Mouse (Mus musculus): Measurements from ENCODE around the gene Mag. TPM values are rescaled to one million over a fixed set of nuclear protein-coding genes. Genes with fewer than 3 reads are reported as not detected.

The Mag gene
- 0.15 TPM in 1 of 2 replicates, not detected in the other for polyA plus RNA-seq (2014; fragmentation: Nextera tagmentation; extraction: Ambion mirVana)

DNA sequence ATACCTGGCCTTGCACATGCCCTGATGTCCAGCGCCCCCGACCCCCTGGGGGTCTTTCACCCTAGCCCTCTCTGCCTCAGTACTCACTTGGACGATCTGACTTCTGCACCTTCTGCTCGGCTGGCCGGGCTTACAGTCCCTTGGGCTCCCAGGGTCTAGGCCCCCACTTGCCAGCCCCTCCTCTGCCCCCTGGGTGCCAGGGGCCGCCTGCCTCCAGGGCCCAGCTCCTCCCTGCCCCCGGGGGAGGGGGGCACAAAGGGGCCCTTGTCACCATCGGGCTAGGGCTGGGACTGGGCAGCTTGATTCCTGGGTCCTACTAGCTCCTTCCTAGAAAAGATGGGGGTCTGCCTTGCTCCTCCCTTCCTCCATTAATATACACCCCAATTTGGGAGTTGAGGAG is at the start of gene Mag:
Gene Mag (minus strand): TSS at position 142 of the 400 bp plus-strand sequence.
- no peak within 1 kb of the TSS for H3K9ac ChIP-seq (ENCODE audit: low read length)
- peaks cover 0 to 7% of the 10 kb centered on the region in 2 experiments; a peak in 2 of 4 replicates for H3K4me1 ChIP-seq (ENCODE audit: control insufficient read depth in 2 of 2, insufficient read depth in 2 of 2, low read length in 2 of 2)
- WGBS: 62% methylated on average over 8 of the region's 8 CpGs
- H3K4me2 ChIP-seq (ENCODE audit: low read length): no peak within 1 kb of the TSS
- no peak for ATAC-seq (ENCODE audit: insufficient number of reproducible peaks, insufficient read depth, low FRiP score, low read depth)
- no peaks in the 10 kb centered on the region for H3K27me3 ChIP-seq (ENCODE audit: control insufficient read depth, insufficient read depth, low read length)
- H3K4me3 ChIP-seq (ENCODE audit: control insufficient read depth in 1 of 2, insufficient read depth in 1 of 2, low read depth in 1 of 2, low read length in 2 of 2): no peak within 1 kb of the TSS
- H3K27ac ChIP-seq (replicated peaks in 1 of 2; ENCODE audit: control insufficient read depth in 1 of 2, insufficient read depth in 1 of 2, low read depth in 2 of 2, low read length in 2 of 2): no peak within 1 kb of the TSS
- H3K9me3 ChIP-seq (ENCODE audit: control insufficient read depth, low read length): no peaks in the 10 kb centered on the region
- no peaks in the 10 kb centered on the region for H3K36me3 ChIP-seq (ENCODE audit: control insufficient read depth, insufficient read depth, low read length)

DNA sequence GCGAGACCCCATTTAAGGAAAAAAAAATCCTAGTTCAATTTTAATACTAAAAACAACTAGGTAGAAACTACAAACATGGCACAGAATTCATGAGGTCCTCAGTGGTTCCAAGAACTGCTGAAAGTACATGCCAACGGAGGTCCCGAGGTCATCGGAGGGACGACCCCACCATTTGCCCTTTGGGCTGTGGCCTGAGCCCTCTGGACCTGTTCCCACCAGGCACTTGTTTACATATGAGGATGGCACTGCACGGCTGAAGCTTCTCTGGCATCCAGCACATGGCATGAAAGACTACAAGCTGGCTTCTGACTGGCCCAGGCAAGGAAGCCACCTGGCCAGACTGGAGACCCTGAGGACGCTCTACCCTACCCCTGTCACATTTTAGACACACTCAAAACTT is 49.7 kb upstream of the Mag start:
- 86% methylated on average over 7 of the region's 7 CpGs for WGBS
- H3K4me1 ChIP-seq (ENCODE audit: control insufficient read depth in 2 of 2, insufficient read depth in 2 of 2, low read length in 2 of 2): peaks cover 0 to 4% of the 10 kb centered on the region in 2 experiments; a peak in 1 of 4 replicates
- H3K36me3 ChIP-seq (ENCODE audit: control insufficient read depth, insufficient read depth, low read length): peaks cover 5% of the 10 kb centered on the region; the same call in 1 of the 2 replicates
- H3K9ac ChIP-seq (ENCODE audit: low read length): no peak overlapping the region
- H3K4me3 ChIP-seq (ENCODE audit: control insufficient read depth in 1 of 2, insufficient read depth in 1 of 2, low read depth in 1 of 2, low read length in 2 of 2): no peak overlapping the region
- H3K27me3 ChIP-seq (ENCODE audit: control insufficient read depth, insufficient read depth, low read length): no peaks in the 10 kb centered on the region
- H3K9me3 ChIP-seq (ENCODE audit: control insufficient read depth, low read length): no peaks in the 10 kb centered on the region
- H3K27ac ChIP-seq (replicated peaks in 1 of 2; ENCODE audit: control insufficient read depth in 1 of 2, insufficient read depth in 1 of 2, low read depth in 2 of 2, low read length in 2 of 2): no peak overlapping the region
- no peak overlapping the region for H3K4me2 ChIP-seq (ENCODE audit: low read length)
- no peak for ATAC-seq (ENCODE audit: insufficient number of reproducible peaks, insufficient read depth, low FRiP score, low read depth)

DNA sequence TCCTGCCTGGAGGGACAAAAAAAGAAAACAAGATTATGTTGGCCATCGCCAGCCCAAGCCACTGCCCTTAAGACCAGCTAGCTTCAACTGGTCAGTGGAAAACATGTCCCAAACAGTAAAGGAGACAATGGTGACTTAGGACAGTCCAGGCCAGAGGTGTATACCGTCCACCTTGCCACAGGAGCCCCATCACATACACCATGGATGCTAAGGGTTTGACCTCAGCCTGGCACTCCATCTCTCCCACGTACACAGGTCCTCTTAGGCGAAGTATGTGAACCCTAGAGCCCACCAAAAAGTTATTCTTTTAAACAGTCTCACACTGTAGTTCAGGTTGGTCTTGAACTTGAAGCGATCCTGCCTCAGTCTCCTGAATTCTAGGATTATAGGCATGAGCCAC is 48.2 kb upstream of the Mag start:
- peaks cover 17% of the 10 kb centered on the region for H3K36me3 ChIP-seq (ENCODE audit: control insufficient read depth, insufficient read depth, low read length)
- H3K9ac ChIP-seq (ENCODE audit: low read length): no peak overlapping the region
- no peak for ATAC-seq (ENCODE audit: insufficient number of reproducible peaks, insufficient read depth, low FRiP score, low read depth)
- H3K4me1 ChIP-seq (ENCODE audit: control insufficient read depth in 2 of 2, insufficient read depth in 2 of 2, low read length in 2 of 2): peaks cover 8% of the 10 kb centered on the region in 2 experiments
- H3K9me3 ChIP-seq (ENCODE audit: control insufficient read depth, low read length): no peaks in the 10 kb centered on the region
- H3K27me3 ChIP-seq (ENCODE audit: control insufficient read depth, insufficient read depth, low read length): no peaks in the 10 kb centered on the region
- H3K4me3 ChIP-seq (ENCODE audit: control insufficient read depth in 1 of 2, insufficient read depth in 1 of 2, low read depth in 1 of 2, low read length in 2 of 2): no peak overlapping the region
- no peak overlapping the region for H3K27ac ChIP-seq (replicated peaks in 1 of 2; ENCODE audit: control insufficient read depth in 1 of 2, insufficient read depth in 1 of 2, low read depth in 2 of 2, low read length in 2 of 2)
- WGBS: 91% methylated on average over 5 of the region's 5 CpGs
- no peak overlapping the region for H3K4me2 ChIP-seq (ENCODE audit: low read length)

DNA sequence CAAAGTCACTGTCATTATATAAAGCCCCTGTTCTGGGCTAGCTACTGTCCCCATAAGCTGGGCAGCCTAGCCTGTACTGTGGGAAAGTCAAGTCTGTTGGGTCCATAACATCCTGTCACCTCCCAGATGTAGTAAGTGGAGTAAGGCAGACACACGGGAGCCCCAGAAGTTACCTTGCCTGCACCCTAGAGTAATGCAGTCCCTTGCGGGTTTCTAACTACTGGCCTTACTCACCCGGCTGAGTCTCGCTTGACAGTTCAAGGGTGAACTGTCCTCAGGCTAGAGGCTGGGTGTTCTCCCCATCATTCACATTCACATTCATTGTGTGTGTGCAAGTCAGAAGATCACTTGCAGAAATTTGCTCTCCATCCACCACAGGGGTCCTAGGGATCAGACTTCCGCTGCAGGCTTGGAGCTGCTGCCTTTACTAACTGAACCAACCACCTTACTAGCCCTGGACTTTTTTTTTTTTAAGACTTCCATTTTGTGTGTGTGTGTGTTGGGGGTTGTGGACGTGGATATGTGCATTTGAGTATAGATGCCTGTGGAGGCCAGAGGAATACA is 45.2 kb upstream of the Mag start:
- H3K9me3 ChIP-seq (ENCODE audit: control insufficient read depth, low read length): no peaks in the 10 kb centered on the region
- ATAC-seq (ENCODE audit: insufficient number of reproducible peaks, insufficient read depth, low FRiP score, low read depth): no peak
- H3K4me2 ChIP-seq (ENCODE audit: low read length): no peak overlapping the region
- no peak overlapping the region for H3K9ac ChIP-seq (ENCODE audit: low read length)
- peaks cover 13 to 19% of the 10 kb centered on the region in 2 experiments for H3K4me1 ChIP-seq (ENCODE audit: control insufficient read depth in 2 of 2, insufficient read depth in 2 of 2, low read length in 2 of 2)
- WGBS: 90% methylated on average over 6 of the region's 6 CpGs
- peaks cover 23% of the 10 kb centered on the region for H3K36me3 ChIP-seq (ENCODE audit: control insufficient read depth, insufficient read depth, low read length)
- H3K27me3 ChIP-seq (ENCODE audit: control insufficient read depth, insufficient read depth, low read length): no peaks in the 10 kb centered on the region
- H3K4me3 ChIP-seq (ENCODE audit: control insufficient read depth in 1 of 2, insufficient read depth in 1 of 2, low read depth in 1 of 2, low read length in 2 of 2): no peak overlapping the region
- H3K27ac ChIP-seq (replicated peaks in 1 of 2; ENCODE audit: control insufficient read depth in 1 of 2, insufficient read depth in 1 of 2, low read depth in 2 of 2, low read length in 2 of 2): no peak overlapping the region

DNA sequence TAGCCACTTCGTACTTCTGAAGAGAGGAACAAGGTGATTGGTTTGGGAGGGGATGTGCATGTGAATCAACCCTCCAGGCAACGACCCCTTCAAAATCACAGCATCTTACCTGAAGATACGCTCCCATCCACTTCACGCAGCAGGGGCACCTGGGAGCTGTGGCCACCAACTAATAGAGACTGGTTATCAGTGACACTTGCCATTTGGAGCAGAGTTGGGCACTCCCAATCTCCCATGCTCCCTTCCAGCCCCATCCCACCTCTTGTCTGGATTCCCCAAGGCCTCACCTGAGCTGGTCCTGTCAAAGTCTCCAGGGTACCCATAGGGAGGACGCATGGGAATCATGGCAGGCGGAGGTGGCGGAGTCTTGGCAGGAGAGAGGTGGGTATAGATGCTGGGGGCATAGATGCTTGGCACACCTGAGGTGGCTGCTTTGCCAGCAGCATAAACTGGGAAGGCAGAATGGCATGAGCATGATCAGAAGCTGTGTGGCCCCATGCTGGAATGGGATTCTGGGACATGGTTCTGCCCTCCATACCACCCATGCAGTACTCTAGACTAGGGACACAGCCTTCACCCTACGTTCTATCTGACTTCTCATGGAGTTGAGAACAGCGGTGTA is 44.3 kb upstream of the Mag start:
- no peaks in the 10 kb centered on the region for H3K27me3 ChIP-seq (ENCODE audit: control insufficient read depth, insufficient read depth, low read length)
- H3K4me2 ChIP-seq (ENCODE audit: low read length): no peak overlapping the region
- H3K36me3 ChIP-seq (ENCODE audit: control insufficient read depth, insufficient read depth, low read length): peaks cover 32% of the 10 kb centered on the region
- no peak for ATAC-seq (ENCODE audit: insufficient number of reproducible peaks, insufficient read depth, low FRiP score, low read depth)
- H3K9ac ChIP-seq (ENCODE audit: low read length): no peak overlapping the region
- no peak overlapping the region for H3K27ac ChIP-seq (replicated peaks in 1 of 2; ENCODE audit: control insufficient read depth in 1 of 2, insufficient read depth in 1 of 2, low read depth in 2 of 2, low read length in 2 of 2)
- 94% methylated on average over 9 of the region's 9 CpGs for WGBS
- H3K9me3 ChIP-seq (ENCODE audit: control insufficient read depth, low read length): no peaks in the 10 kb centered on the region
- H3K4me3 ChIP-seq (ENCODE audit: control insufficient read depth in 1 of 2, insufficient read depth in 1 of 2, low read depth in 1 of 2, low read length in 2 of 2): no peak overlapping the region
- H3K4me1 ChIP-seq (ENCODE audit: control insufficient read depth in 2 of 2, insufficient read depth in 2 of 2, low read length in 2 of 2): peaks cover 13 to 19% of the 10 kb centered on the region in 2 experiments

DNA sequence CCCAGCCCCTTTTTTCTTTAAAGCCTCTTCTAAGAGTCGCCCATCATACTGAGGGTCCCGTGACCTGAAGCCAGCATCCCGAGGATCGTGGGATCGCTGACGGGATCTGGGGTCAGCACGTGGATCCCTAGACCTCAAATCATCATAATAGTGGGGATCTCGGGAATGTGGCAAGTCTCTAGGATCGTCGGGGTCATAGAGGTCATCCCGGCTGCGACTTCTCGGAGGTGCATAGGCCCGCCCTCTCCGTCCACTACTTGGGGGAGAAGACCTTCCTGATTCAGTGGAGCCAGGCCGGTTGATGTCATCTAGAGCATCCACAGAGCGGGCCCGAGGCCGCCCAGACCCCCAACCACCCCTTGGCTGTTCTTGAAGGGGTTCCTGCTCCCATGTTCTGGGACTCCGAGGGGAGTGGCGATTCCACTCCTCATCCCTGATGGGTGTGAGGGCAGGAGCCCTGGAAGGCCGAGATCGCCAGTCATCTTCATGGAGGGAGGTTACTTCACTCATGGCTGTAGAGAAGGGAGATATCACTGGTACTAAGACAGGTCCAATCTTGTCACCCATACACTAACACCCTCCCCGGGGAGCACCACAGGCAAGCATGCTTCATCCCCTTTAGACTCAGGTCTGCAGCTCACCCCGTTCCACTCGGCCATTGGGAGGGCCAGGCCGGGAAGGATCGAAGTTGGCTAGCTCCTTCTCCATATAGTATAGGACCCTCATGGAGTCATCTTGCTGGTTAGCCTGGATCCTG is 43.6 kb upstream of the Mag start:
- 79% methylated on average over 28 of the region's 28 CpGs for WGBS
- Histone ChIP-seq H3K36me3 (ENCODE audit: control insufficient read depth, insufficient read depth, low read length) (peaks cover 39% of the 10 kb centered on the region), H3K9ac (ENCODE audit: low read length) (peak overlapping the region; percentile 99), H3K4me1 (ENCODE audit: control insufficient read depth in 2 of 2, insufficient read depth in 2 of 2, low read length in 2 of 2) (peaks cover 11 to 19% of the 10 kb centered on the region in 2 experiments), H3K9me3 (ENCODE audit: control insufficient read depth, low read length) (no peaks in the 10 kb centered on the region), H3K27me3 (ENCODE audit: control insufficient read depth, insufficient read depth, low read length) (no peaks in the 10 kb centered on the region), H3K27ac (replicated peaks in 1 of 2; ENCODE audit: control insufficient read depth in 1 of 2, insufficient read depth in 1 of 2, low read depth in 2 of 2, low read length in 2 of 2) (peak overlapping the region; percentile 99), H3K4me3 (ENCODE audit: control insufficient read depth in 1 of 2, insufficient read depth in 1 of 2, low read depth in 1 of 2, low read length in 2 of 2) (peak overlapping the region; percentile 85 to 89), H3K4me2 (ENCODE audit: low read length) (peak overlapping the region; percentile 74)
- no peak for ATAC-seq (ENCODE audit: insufficient number of reproducible peaks, insufficient read depth, low FRiP score, low read depth)

DNA sequence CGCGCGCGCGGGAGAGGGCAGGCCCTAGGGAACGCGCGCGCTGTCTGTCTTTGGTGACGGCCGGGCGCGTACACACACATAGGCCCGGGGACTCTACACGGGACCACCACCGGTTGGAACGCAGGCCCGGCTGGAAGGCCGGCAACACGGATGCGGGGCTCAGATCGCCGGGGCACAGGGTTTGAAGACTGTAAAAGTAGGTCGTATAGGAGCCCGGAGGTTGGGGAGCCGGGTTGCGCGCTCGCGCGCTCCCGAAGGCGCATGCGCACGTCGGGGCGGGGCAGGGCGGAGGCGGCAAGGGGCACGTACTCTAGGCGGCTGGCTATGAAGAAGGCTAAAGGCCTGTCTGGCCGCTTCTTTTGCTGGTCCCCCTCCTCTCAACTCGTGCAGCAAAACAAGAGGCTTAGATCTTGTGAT is 42.7 kb upstream of the Mag start:
- Histone ChIP-seq H3K4me2 (ENCODE audit: low read length) (peak overlapping the region; percentile 74), H3K9ac (ENCODE audit: low read length) (peak overlapping the region; percentile 99), H3K4me3 (ENCODE audit: control insufficient read depth in 1 of 2, insufficient read depth in 1 of 2, low read depth in 1 of 2, low read length in 2 of 2) (peak overlapping the region; percentile 85 to 89), H3K27ac (replicated peaks in 1 of 2; ENCODE audit: control insufficient read depth in 1 of 2, insufficient read depth in 1 of 2, low read depth in 2 of 2, low read length in 2 of 2) (peak overlapping the region; percentile 99), H3K9me3 (ENCODE audit: control insufficient read depth, low read length) (no peaks in the 10 kb centered on the region), H3K36me3 (ENCODE audit: control insufficient read depth, insufficient read depth, low read length) (peaks cover 48% of the 10 kb centered on the region), H3K4me1 (ENCODE audit: control insufficient read depth in 2 of 2, insufficient read depth in 2 of 2, low read length in 2 of 2) (peaks cover 11 to 19% of the 10 kb centered on the region in 2 experiments), H3K27me3 (ENCODE audit: control insufficient read depth, insufficient read depth, low read length) (no peaks in the 10 kb centered on the region)
- under 1% methylated on average over 40 of the region's 43 CpGs for WGBS
- peak; percentile 55 for ATAC-seq (ENCODE audit: insufficient number of reproducible peaks, insufficient read depth, low FRiP score, low read depth)

Data from heart, embryonic 14.5 days (tissue).